Mouse (Mus musculus) lung, postnatal 0 days (tissue): ENCODE measurements at regions not wholly inside any gene's neighbourhood (a gene's known extent, or its start where the extent isn't known, plus 50 kb on each side); places are given as distances from the start of the nearest gene placed in this dataset.

Experiments
- CTCF ChIP-seq: IDR thresholded peaks from 2 replicates; pipeline ENCODE4 v1.5.1; 2016; ENCODE audit warnings: antibody characterized with exemption, mild to moderate bottlenecking
- EP300 ChIP-seq: IDR thresholded peaks from 2 replicates; pipeline ENCODE4 v1.6.1; 2016; ENCODE audit warnings: antibody characterized with exemption, mild to moderate bottlenecking, control low read depth

GRCm38 (mm10) chr4:9104657-9105056, 865.8 kb upstream of the Car8 start:
- TF ChIP-seq EP300 = no peak
- TF ChIP-seq CTCF = no peak
